Mouse (Mus musculus) lung, postnatal 0 days (tissue): ENCODE results near the gene Mlkl. TPM values are rescaled to one million over a fixed set of nuclear protein-coding genes. Genes with fewer than 3 reads are reported as not detected.

Source experiments
- ATAC-seq: fragments of 200-750 bp; cut with Nextera tagmentation; 2 replicates; pipeline ENCODE4 v1.8.0; 2017; ENCODE audit warnings: moderate library complexity
- DNase-seq: peaks from one replicate; pipeline ENCODE4 v3.0.0-alpha.2; 2016; ENCODE audit warnings: low spot score
- H3K27ac ChIP-seq: fragments of 300-500 bp; sonication (generic); 2 replicates; pipeline ENCODE4 v1.5.1; 2014; ENCODE audit warnings: antibody characterized with exemption, mild to moderate bottlenecking, low read length, mixed read lengths
- H3K27me3 ChIP-seq: fragments of 300-500 bp; sonication (generic); replicated peaks from 2 replicates; pipeline ENCODE4 v1.6.1; 2014; ENCODE audit warnings: low read length, mixed read lengths; ENCODE audit not compliant: insufficient read depth
- H3K36me3 ChIP-seq: fragments of 300-500 bp; sonication (generic); 2 replicates; pipeline ENCODE4 v1.6.1; 2014; ENCODE audit warnings: low read length, mixed read lengths; ENCODE audit not compliant: insufficient read depth
- H3K4me1 ChIP-seq: fragments of 300-500 bp; sonication (generic); 2 replicates; pipeline ENCODE4 v1.6.1; 2014; ENCODE audit warnings: antibody characterized with exemption, low read depth, low read length, mixed read lengths; ENCODE audit not compliant: insufficient read depth
- H3K4me2 ChIP-seq: fragments of 300-500 bp; sonication (generic); replicated peaks from 2 replicates; pipeline ENCODE4 v1.6.1; 2014; ENCODE audit warnings: low read depth, mild to moderate bottlenecking, low read length, moderate library complexity, mixed read lengths
- H3K4me3 ChIP-seq: fragments of 300-500 bp; sonication (generic); 2 replicates; pipeline ENCODE4 v1.5.1; 2014; ENCODE audit warnings: low read depth, low read length
- H3K9ac ChIP-seq: fragments of 300-500 bp; sonication (generic); replicated peaks from 2 replicates; pipeline ENCODE4 v1.6.1; 2014; ENCODE audit warnings: low read depth, mild to moderate bottlenecking
- H3K9me3 ChIP-seq: fragments of 300-500 bp; sonication (generic); 2 replicates; pipeline ENCODE4 v1.6.1; 2016; ENCODE audit warnings: low read length, mixed read lengths
- CTCF ChIP-seq: IDR thresholded peaks from 2 replicates; pipeline ENCODE4 v1.5.1; 2016; ENCODE audit warnings: antibody characterized with exemption, mild to moderate bottlenecking
- EP300 ChIP-seq: IDR thresholded peaks from 2 replicates; pipeline ENCODE4 v1.6.1; 2016; ENCODE audit warnings: antibody characterized with exemption, mild to moderate bottlenecking, control low read depth
- WGBS: fragments of 180-500 bp; shearing (Covaris S2); extraction: QIAGEN DNeasy Blood & Tissue Kit; methylation state at CpG from one replicate; pipeline ENCODE4 v1.1.7; 2014; 5-methylcytosine and 5-hydroxymethylcytosine counted together
- polyA plus RNA-seq: library from polyadenylated mRNA; unstranded; fragments of >200 nt; fragmentation: Nextera tagmentation; extraction: Ambion mirVana; gene quantifications from 2 replicates; pipeline ENCODE4 v1.2.1, GENCODE M21; 2015

Gene Mlkl
- polyA plus RNA-seq, 1 experiment from 2014 or later, result 5.2 TPM

- DNase-seq, result peak; percentile 31
- no peak for TF ChIP-seq EP300
- no peak overlapping the region for H3K4me3 ChIP-seq
- no peaks in the 10 kb centered on the region for H3K4me1 ChIP-seq
- peak overlapping the region; percentile 17; the same call in 1 of the 2 replicates for H3K4me2 ChIP-seq
- ATAC-seq, result peak; percentile 47; the same call in 1 of the 2 replicates
- WGBS, result 33% methylated on average over 14 of the region's 14 CpGs
- H3K27me3 ChIP-seq, result no peaks in the 10 kb centered on the region
- no peak overlapping the region for H3K9ac ChIP-seq
- no peaks in the 10 kb centered on the region for H3K36me3 ChIP-seq
- H3K9me3 ChIP-seq, result no peaks in the 10 kb centered on the region
- H3K27ac ChIP-seq, result no peak overlapping the region
These were observed 28.7 kb upstream of the Mlkl start for GRCm38 (mm10) chr8:111366610-111367234.

GRCm38 (mm10) chr8:111363489-111363888 is 25.5 kb upstream of the Mlkl start:
- Histone ChIP-seq H3K4me2 (no peak overlapping the region), H3K4me3 (no peak overlapping the region), H3K27ac (no peak overlapping the region), H3K4me1 (no peaks in the 10 kb centered on the region), H3K9me3 (no peaks in the 10 kb centered on the region), H3K9ac (no peak overlapping the region), H3K27me3 (no peaks in the 10 kb centered on the region), H3K36me3 (no peaks in the 10 kb centered on the region)
- 57% methylated on average over 8 of the region's 8 CpGs for WGBS
- no peak for TF ChIP-seq CTCF
- TF ChIP-seq EP300, result no peak
- DNase-seq (peak; percentile 39), ATAC-seq (0 out of 2 replicates have a peak, but pooled peaks have one; percentile 27)

GRCm38 (mm10) chr8:111360579-111361209 is 22.7 kb upstream of the Mlkl start:
- Histone ChIP-seq H3K9me3 (no peaks in the 10 kb centered on the region), H3K27me3 (no peaks in the 10 kb centered on the region), H3K4me3 (no peak overlapping the region), H3K36me3 (no peaks in the 10 kb centered on the region), H3K4me1 (no peaks in the 10 kb centered on the region), H3K9ac (no peak overlapping the region), H3K4me2 (no peak overlapping the region), H3K27ac (no peak overlapping the region)
- TF ChIP-seq EP300 (no peak), CTCF (no peak)
- WGBS, result 55% methylated on average over 7 of the region's 7 CpGs
- ATAC-seq, result peak; percentile 55
- peak; percentile 17 for DNase-seq

GRCm38 (mm10) chr8:111359936-111360335 is 22.0 kb upstream of the Mlkl start:
- ATAC-seq (no peak), DNase-seq (no peak)
- 65% methylated on average over 5 of the region's 5 CpGs for WGBS
- H3K36me3 ChIP-seq, result no peaks in the 10 kb centered on the region
- no peak overlapping the region for H3K27ac ChIP-seq
- no peak overlapping the region for H3K4me2 ChIP-seq
- no peaks in the 10 kb centered on the region for H3K4me1 ChIP-seq
- TF ChIP-seq EP300, result no peak
- TF ChIP-seq CTCF, result no peak
- no peaks in the 10 kb centered on the region for H3K9me3 ChIP-seq
- no peak overlapping the region for H3K4me3 ChIP-seq
- no peaks in the 10 kb centered on the region for H3K27me3 ChIP-seq
- no peak overlapping the region for H3K9ac ChIP-seq

- H3K27me3 ChIP-seq, result no peaks in the 10 kb centered on the region
- H3K36me3 ChIP-seq, result no peaks in the 10 kb centered on the region
- DNase-seq (no peak), ATAC-seq (no peak)
- H3K9ac ChIP-seq, result no peak overlapping the region
- no peak overlapping the region for H3K27ac ChIP-seq
- TF ChIP-seq EP300 (no peak), CTCF (no peak)
- WGBS, result 54% methylated on average over 1 of the region's 1 CpGs
- no peaks in the 10 kb centered on the region for H3K4me1 ChIP-seq
- no peak overlapping the region for H3K4me3 ChIP-seq
- no peaks in the 10 kb centered on the region for H3K9me3 ChIP-seq
- no peak overlapping the region for H3K4me2 ChIP-seq
These were observed 20.9 kb upstream of the Mlkl start for GRCm38 (mm10) chr8:111358905-111359304.

- H3K9ac ChIP-seq, result no peak overlapping the region
- ATAC-seq, result no peak
- H3K27ac ChIP-seq, result no peak overlapping the region
- no peaks in the 10 kb centered on the region for H3K9me3 ChIP-seq
- 73% methylated on average over 4 of the region's 4 CpGs for WGBS
- H3K36me3 ChIP-seq, result no peaks in the 10 kb centered on the region
- no peak overlapping the region for H3K4me2 ChIP-seq
- DNase-seq, result no peak
- H3K4me3 ChIP-seq, result no peak overlapping the region
- no peaks in the 10 kb centered on the region for H3K27me3 ChIP-seq
- no peak for TF ChIP-seq CTCF
- no peaks in the 10 kb centered on the region for H3K4me1 ChIP-seq
These were observed 19.5 kb upstream of the Mlkl start for GRCm38 (mm10) chr8:111357433-111357832.
